Mouse (Mus musculus) heart, adult 8-10 months (tissue): ENCODE measurements around the gene 4933414I15Rik. TPM values are rescaled to one million over a fixed set of nuclear protein-coding genes. Genes with fewer than 3 reads are reported as not detected.
A peak's percentile ranks its signal among the peaks of the same experiment; 100 is the strongest.

ENCODE experiments used
- DNase-seq: peaks from one replicate; pipeline ENCODE4 v3.0.0; 2022; ENCODE audit warnings: low spot score
- total RNA-seq, 4 experiments: library from RNA; stranded (reverse); gene quantifications; 2 replicates each; pipeline ENCODE4 v1.2.4; 2022

The 4933414I15Rik gene
- not detected for total RNA-seq

- DNase-seq = no peak
Measured at GRCm38 (mm10) chr11:50943506-50943905, at the start of gene 4933414I15Rik. Gene 4933414I15Rik, minus strand, starts transcription at chr11:50943765.

GRCm38 (mm10) chr11:50981667-50982066, 38.1 kb upstream of the 4933414I15Rik start, which contains the start of gene Olfr1377:
Gene Olfr1377, plus strand, starts transcription at chr11:50981967.
- no peak for DNase-seq

- no peak for DNase-seq
Measured at GRCm38 (mm10) chr11:50977216-50977615, 33.7 kb upstream of the 4933414I15Rik start.

- no peak for DNase-seq
Measured at GRCm38 (mm10) chr11:50966230-50966629, 22.7 kb upstream of the 4933414I15Rik start, which contains the start of gene Olfr1378. Gene Olfr1378, plus strand, starts transcription at chr11:50966530.

- DNase-seq = peak; percentile 57
Measured at GRCm38 (mm10) chr11:50964886-50965285, 21.3 kb upstream of the 4933414I15Rik start.

GRCm38 (mm10) chr11:50953665-50954064, 10.1 kb upstream of the 4933414I15Rik start, which contains the start of gene Prop1:
Gene Prop1, minus strand, starts transcription at chr11:50953765.
- no peak for DNase-seq

- DNase-seq = no peak
Measured at GRCm38 (mm10) chr11:50952290-50952689, 8.7 kb upstream of the 4933414I15Rik start.

GRCm38 (mm10) chr11:50942386-50942785, 1.2 kb downstream of the 4933414I15Rik start:
- no peak for DNase-seq

- peak; percentile 32 for DNase-seq
Measured at GRCm38 (mm10) chr11:50939621-50940366, 3.8 kb downstream of the 4933414I15Rik start.

GRCm38 (mm10) chr11:50938435-50938834, 5.1 kb downstream of the 4933414I15Rik start:
- DNase-seq = no peak

GRCm38 (mm10) chr11:50932040-50932439, 11.5 kb downstream of the 4933414I15Rik start:
- DNase-seq = no peak

- DNase-seq = peak; percentile 83
Measured at GRCm38 (mm10) chr11:50931451-50931866, 12.1 kb downstream of the 4933414I15Rik start, which contains the start of gene Zfp354b. Gene Zfp354b, minus strand, starts transcription at chr11:50931633.

- no peak for DNase-seq
Measured at GRCm38 (mm10) chr11:50931021-50931420, 12.5 kb downstream of the 4933414I15Rik start.

- DNase-seq = no peak
Measured at GRCm38 (mm10) chr11:50930469-50931014, 13.0 kb downstream of the 4933414I15Rik start.

- peak; percentile 88 for DNase-seq
Measured at GRCm38 (mm10) chr11:50915671-50916320, 27.8 kb downstream of the 4933414I15Rik start, which contains the start of gene Zfp2. Gene Zfp2, minus strand, starts transcription at chr11:50916165.

- no peak for DNase-seq
Measured at GRCm38 (mm10) chr11:50914461-50914860, 29.1 kb downstream of the 4933414I15Rik start.

GRCm38 (mm10) chr11:50913301-50913700, 30.3 kb downstream of the 4933414I15Rik start:
- DNase-seq = no peak

GRCm38 (mm10) chr11:50908136-50908535, 35.4 kb downstream of the 4933414I15Rik start:
- DNase-seq = no peak

GRCm38 (mm10) chr11:50897359-50897758, 46.2 kb downstream of the 4933414I15Rik start:
- DNase-seq = no peak

GRCm38 (mm10) chr11:50892441-50892840, 51.1 kb downstream of the 4933414I15Rik start:
- no peak for DNase-seq
